Mouse (Mus musculus): ENCODE data around the gene Ddx42. TPM values are rescaled to one million over a fixed set of nuclear protein-coding genes. Genes with fewer than 3 reads are reported as not detected.

Ddx42 gene
- polyA plus RNA-seq (2015; fragmentation: Nextera tagmentation; extraction: Ambion mirVana) = 21.3 and 22.4 TPM in 2 replicates

DNA sequence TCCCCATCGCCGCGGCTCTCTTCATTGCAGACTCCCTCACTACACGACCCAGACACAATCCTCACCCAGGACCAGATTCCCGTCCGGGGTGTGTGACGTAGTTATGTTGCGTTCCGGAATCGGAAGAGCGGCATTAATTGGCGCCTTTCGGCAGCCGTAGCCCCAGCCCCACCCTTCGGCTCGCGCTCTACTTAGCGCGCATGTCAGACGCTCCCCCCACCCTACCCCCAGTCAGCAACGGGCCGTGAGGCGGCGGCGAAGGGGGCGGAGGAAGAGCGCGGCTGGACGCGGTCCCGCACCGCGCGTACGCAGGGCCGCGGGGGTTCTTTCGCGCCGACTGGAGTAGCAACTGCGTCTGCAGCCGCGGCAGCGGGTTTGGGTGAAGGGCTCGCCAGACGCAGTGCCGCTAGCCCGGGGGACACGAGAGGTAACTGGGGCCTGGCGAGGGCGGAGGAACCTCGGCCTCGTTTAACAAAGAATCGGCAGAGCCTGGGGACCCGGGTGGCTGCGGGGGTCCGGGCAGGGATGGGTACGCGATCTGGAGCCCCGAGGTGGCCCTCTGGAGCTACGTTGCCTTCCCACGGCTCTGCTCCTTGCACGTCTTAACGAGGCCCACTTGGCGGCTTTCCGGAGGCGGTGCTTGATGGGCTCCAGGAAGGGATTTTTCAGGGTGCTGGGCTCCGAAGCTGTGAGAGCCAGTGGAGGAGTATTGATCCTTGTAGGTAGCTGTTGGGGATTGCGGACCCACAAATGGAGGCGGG is at the start of gene Ddx42:
Ddx42 (plus strand) TSS at position 197 of the 761 bp plus-strand sequence.
- H3K27ac ChIP-seq (replicated peaks) = peak within 1 kb of the TSS; percentile 100
- peak within 1 kb of the TSS; percentile 81 for H3K4me2 ChIP-seq
- under 1% methylated on average over 70 of the region's 70 CpGs for WGBS (ENCODE audit: insufficient replicate concordance)
- H3K9me3 ChIP-seq (replicated peaks) = no peaks in the 10 kb centered on the region
- H3K9ac ChIP-seq = peak within 1 kb of the TSS; percentile 99
- peak within 1 kb of the TSS; percentile 99 for H3K4me3 ChIP-seq (replicated peaks)
- H3K27me3 ChIP-seq = no peaks in the 10 kb centered on the region
- H3K36me3 ChIP-seq (replicated peaks) = peaks cover 15% of the 10 kb centered on the region
- H3K4me1 ChIP-seq (replicated peaks) = peaks cover 40% of the 10 kb centered on the region
- ATAC-seq (ENCODE audit: insufficient read depth) = peak; percentile 89

DNA sequence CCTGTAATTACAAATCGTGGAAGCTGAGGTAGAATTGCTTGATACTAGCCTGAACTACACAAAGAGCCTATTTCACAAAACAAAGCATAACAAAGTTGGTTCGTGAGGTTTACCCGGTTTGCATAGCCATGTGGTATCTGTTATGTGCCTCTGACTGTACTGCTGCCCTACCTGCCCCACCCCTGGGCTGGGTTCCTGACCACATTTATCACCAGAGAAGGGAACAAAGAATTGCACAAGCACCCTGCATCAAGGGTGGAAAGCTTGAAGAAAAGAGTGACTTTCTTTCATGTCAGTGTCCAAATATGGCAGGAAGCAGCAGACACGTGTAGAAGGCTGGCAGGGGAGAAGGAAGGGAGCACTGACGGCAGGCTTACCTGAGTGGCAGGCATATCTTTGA is 49.3 kb upstream of the Ddx42 start:
- H3K4me3 ChIP-seq (replicated peaks) = no peak overlapping the region
- H3K4me1 ChIP-seq (replicated peaks) = peaks cover 10% of the 10 kb centered on the region; the same call in 1 of the 2 replicates
- no peaks in the 10 kb centered on the region for H3K9me3 ChIP-seq (replicated peaks)
- no peaks in the 10 kb centered on the region for H3K27me3 ChIP-seq
- no peak overlapping the region for H3K9ac ChIP-seq
- no peak overlapping the region; the same call in 1 of the 2 replicates for H3K4me2 ChIP-seq
- ATAC-seq (ENCODE audit: insufficient read depth) = no peak
- H3K36me3 ChIP-seq (replicated peaks) = peaks cover 16% of the 10 kb centered on the region; the same call in 1 of the 2 replicates
- H3K27ac ChIP-seq (replicated peaks) = no peak overlapping the region; the same call in 1 of the 2 replicates
- 48% methylated on average over 5 of the region's 5 CpGs for WGBS (ENCODE audit: insufficient replicate concordance)

DNA sequence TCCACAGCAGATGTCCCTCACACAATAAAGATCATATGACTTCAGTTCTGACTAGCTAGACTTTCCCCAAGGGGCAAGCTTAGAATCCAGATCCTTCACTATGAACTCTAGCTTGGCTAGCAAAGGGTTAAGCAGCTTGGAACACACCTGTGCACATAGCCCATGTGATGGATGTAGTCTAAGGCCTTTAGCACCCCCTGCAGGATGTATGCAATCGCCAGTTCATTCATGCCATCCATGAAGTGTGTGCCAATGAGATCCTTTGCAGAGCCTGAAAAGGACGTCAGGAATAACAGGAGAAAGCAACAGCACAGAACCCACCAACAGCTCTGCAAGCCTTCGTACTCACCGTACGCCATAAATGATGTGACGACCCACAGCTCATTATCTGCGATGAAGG is 45.9 kb upstream of the Ddx42 start:
- 72% methylated on average over 7 of the region's 7 CpGs for WGBS (ENCODE audit: insufficient replicate concordance)
- no peak for ATAC-seq (ENCODE audit: insufficient read depth)
- H3K27ac ChIP-seq (replicated peaks) = no peak overlapping the region

DNA sequence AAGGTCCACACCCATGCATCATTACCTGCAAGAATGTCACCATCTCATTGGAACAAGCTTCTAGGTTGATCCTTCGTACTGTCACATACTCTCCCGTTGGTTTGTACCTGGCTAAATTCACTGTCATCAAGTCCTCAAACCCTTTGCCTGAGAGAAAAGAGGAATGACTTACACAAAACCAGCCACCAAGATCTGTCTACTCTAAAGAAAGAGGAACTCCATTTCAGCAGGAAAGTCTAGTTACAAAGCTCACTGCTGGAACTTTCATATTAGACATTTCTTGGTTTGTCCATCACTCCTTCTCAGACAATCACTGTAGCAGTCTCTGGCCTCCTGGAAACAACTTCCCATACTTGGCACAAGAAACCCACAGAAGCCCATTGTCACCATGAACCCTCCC is 43.5 kb upstream of the Ddx42 start:
- Histone ChIP-seq H3K27me3 (no peaks in the 10 kb centered on the region), H3K36me3 (replicated peaks) (0 out of 2 replicates have a peak, but pooled peaks cover 3% of the 10 kb centered on the region), H3K9ac (no peak overlapping the region), H3K27ac (replicated peaks) (no peak overlapping the region), H3K4me3 (replicated peaks) (no peak overlapping the region), H3K4me2 (no peak overlapping the region), H3K4me1 (replicated peaks) (peaks cover 47% of the 10 kb centered on the region), H3K9me3 (replicated peaks) (no peaks in the 10 kb centered on the region)
- no peak for ATAC-seq (ENCODE audit: insufficient read depth)
- 74% methylated on average over 2 of the region's 2 CpGs for WGBS (ENCODE audit: insufficient replicate concordance)

More for the DNA sequence above, 45.9 kb upstream of the Ddx42 start:
- H3K4me1 ChIP-seq (replicated peaks) = peaks cover 35% of the 10 kb centered on the region
- H3K27me3 ChIP-seq = no peaks in the 10 kb centered on the region
- peaks cover 13% of the 10 kb centered on the region; the same call in 1 of the 2 replicates for H3K36me3 ChIP-seq (replicated peaks)
- no peaks in the 10 kb centered on the region for H3K9me3 ChIP-seq (replicated peaks)
- H3K9ac ChIP-seq = no peak overlapping the region
- no peak overlapping the region for H3K4me2 ChIP-seq
- no peak overlapping the region for H3K4me3 ChIP-seq (replicated peaks)

DNA sequence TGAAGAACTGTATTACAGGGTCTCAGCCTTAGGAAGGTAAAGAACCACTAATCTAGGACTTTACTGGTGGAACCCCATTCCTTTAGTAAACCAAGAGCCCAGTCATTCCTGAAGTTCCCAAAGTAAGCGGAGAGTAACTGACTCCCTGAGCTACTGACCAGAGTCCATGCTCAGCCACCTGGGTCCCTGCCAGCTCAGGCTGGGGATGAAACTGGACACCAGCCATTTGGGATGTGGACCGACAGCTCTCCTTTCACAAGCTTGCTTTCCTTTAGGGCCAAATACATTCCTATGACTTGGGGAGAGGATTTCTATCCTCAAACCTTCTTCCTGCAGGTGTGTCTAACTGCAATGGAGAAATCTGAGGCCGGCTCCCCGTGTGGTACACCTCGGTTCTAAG is 42.4 kb upstream of the Ddx42 start:
- Histone ChIP-seq H3K9me3 (replicated peaks) (no peaks in the 10 kb centered on the region), H3K9ac (no peak overlapping the region), H3K27me3 (no peaks in the 10 kb centered on the region), H3K27ac (replicated peaks) (no peak overlapping the region), H3K4me1 (replicated peaks) (peaks cover 55% of the 10 kb centered on the region), H3K36me3 (replicated peaks) (0 out of 2 replicates have a peak, but pooled peaks cover 3% of the 10 kb centered on the region), H3K4me2 (no peak overlapping the region), H3K4me3 (replicated peaks) (no peak overlapping the region)
- 72% methylated on average over 5 of the region's 5 CpGs for WGBS (ENCODE audit: insufficient replicate concordance)
- no peak for ATAC-seq (ENCODE audit: insufficient read depth)

DNA sequence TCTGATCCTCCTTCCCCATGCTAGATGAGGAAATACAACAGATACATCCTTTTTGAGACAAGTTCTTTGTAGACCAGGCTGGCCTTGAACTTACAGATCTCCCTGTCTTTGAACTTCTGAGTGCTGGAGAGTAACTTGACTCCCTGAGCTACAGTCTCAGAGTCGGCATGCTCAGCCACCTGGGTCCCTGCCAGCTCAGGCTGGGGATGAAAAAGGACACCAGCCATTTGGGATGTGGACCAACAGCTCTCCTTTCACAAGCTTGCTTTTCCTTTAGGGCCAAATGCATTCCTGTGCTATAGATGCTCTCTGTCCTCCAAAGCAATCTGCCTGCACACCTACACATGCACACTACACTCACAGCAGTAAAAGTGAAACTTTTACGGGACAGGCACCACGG is 41.6 kb upstream of the Ddx42 start:
- 65% methylated on average over 3 of the region's 3 CpGs for WGBS (ENCODE audit: insufficient replicate concordance)
- no peak overlapping the region for H3K9ac ChIP-seq
- peaks cover 61% of the 10 kb centered on the region for H3K4me1 ChIP-seq (replicated peaks)
- ATAC-seq (ENCODE audit: insufficient read depth) = no peak
- H3K9me3 ChIP-seq (replicated peaks) = no peaks in the 10 kb centered on the region
- H3K4me3 ChIP-seq (replicated peaks) = no peak overlapping the region
- H3K27me3 ChIP-seq = no peaks in the 10 kb centered on the region
- H3K27ac ChIP-seq (replicated peaks) = no peak overlapping the region
- H3K36me3 ChIP-seq (replicated peaks) = 0 out of 2 replicates have a peak, but pooled peaks cover under 1% of the 10 kb centered on the region
- H3K4me2 ChIP-seq = no peak overlapping the region

DNA sequence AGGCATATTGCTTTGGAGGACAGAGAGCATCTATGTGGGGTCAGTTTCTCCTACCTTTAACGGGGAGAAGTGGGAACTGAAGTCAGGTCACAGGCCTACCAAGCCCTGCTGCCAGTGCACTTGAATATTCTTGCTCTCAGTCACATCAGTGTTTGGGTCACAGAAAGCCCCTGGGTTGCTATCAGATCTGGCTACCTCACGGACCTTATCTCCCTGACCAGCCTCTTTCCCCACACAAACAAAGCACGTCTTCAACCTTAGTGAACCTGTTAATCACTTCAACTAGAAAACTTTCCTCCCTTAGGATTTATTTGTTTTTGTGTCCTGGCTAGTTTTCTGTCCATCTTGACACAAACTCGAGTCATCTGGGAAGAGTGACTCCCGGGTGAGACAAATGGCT is 40.4 kb upstream of the Ddx42 start:
- no peak overlapping the region for H3K27ac ChIP-seq (replicated peaks)
- 42% methylated on average over 5 of the region's 5 CpGs for WGBS (ENCODE audit: insufficient replicate concordance)
- no peak overlapping the region for H3K4me3 ChIP-seq (replicated peaks)
- no peaks in the 10 kb centered on the region for H3K9me3 ChIP-seq (replicated peaks)
- H3K4me2 ChIP-seq = no peak overlapping the region
- H3K36me3 ChIP-seq (replicated peaks) = no peaks in the 10 kb centered on the region
- H3K9ac ChIP-seq = no peak overlapping the region
- peaks cover 61% of the 10 kb centered on the region for H3K4me1 ChIP-seq (replicated peaks)
- H3K27me3 ChIP-seq = no peaks in the 10 kb centered on the region
- ATAC-seq (ENCODE audit: insufficient read depth) = no peak

DNA sequence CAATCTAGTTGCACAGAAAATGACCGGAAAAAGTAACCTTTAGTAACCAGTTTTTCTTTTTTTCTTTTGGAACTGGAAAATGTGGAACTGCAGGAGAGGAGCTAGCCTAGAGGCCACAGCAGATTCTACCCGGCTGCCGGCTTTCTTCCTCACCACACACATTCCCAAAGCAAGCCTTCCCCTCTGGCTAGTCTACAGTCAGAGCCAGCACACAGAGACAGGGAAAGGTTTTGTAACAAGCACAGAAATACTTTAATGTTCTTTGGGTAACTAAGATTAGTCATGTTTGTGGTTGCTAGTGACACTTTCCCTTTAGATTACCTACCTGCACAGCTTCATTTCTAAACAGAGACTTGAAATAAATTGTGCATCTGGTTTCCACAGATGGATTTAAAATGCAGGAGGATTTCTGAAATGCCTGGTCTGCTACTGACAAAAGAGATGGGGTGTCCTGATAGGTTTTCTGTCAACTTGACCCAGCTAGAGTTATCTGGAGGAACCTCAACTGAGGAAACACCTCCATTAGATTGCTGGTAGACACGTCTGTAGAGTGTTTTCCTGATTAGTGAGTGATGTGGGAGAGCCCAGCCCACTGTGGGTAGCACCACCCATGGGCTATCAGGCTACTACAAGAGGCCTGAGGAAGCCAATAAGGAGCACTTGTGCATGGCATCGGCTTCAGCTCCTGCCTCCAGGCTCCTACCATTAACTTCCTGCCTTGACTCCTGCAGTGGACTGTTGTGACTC is 38.5 kb upstream of the Ddx42 start:
- WGBS (ENCODE audit: insufficient replicate concordance) = 48% methylated on average over 5 of the region's 5 CpGs
- Histone ChIP-seq H3K27ac (replicated peaks) (peak overlapping the region; percentile 66), H3K4me2 (peak overlapping the region; percentile 44), H3K36me3 (replicated peaks) (no peaks in the 10 kb centered on the region), H3K27me3 (no peaks in the 10 kb centered on the region), H3K4me3 (replicated peaks) (no peak overlapping the region), H3K9me3 (replicated peaks) (no peaks in the 10 kb centered on the region), H3K9ac (no peak overlapping the region), H3K4me1 (replicated peaks) (peaks cover 54% of the 10 kb centered on the region)
- ATAC-seq (ENCODE audit: insufficient read depth) = peak; percentile 92

DNA sequence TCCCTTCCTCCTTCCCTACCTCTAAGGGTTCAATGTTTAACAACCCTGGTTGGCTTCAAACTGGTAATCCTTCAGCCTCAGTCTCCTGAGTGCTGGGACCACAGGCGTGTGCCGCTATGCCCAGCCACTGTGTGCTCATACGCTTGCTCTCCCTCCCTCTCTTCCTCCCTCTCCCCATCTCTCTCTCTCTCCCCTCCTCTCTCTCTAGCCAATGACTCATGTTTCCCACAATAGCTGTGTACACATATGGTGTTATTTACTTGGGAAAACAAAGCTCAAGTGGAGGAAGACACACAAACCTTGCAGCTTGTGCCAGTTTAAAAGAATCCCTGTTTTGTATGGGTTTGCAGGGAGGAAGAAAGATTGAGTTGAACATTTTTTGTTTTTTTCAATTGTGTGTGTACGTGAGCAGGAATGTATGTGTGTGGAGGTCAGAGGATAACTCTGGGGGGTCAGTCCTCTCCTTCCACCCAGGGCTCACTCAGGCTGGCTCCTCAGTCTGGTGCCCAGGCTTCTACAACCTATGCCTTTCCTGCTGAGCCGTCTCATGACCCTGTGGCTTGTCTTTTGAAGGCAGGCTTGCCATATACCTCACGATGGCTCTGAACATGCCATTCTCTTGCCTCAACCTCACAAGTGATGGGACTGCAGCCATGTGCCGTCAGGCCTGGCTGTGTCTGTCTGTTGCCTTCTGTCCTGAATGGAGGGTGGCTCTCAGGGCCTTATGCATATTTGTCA is 36.8 kb upstream of the Ddx42 start:
- no peaks in the 10 kb centered on the region for H3K27me3 ChIP-seq
- no peak overlapping the region for H3K9ac ChIP-seq
- peaks cover 45% of the 10 kb centered on the region for H3K4me1 ChIP-seq (replicated peaks)
- no peak for ATAC-seq (ENCODE audit: insufficient read depth)
- no peak overlapping the region for H3K4me2 ChIP-seq
- WGBS (ENCODE audit: insufficient replicate concordance) = 72% methylated on average over 7 of the region's 7 CpGs
- H3K36me3 ChIP-seq (replicated peaks) = 0 out of 2 replicates have a peak, but pooled peaks cover 3% of the 10 kb centered on the region
- H3K27ac ChIP-seq (replicated peaks) = no peak overlapping the region
- H3K4me3 ChIP-seq (replicated peaks) = no peak overlapping the region
- no peaks in the 10 kb centered on the region for H3K9me3 ChIP-seq (replicated peaks)

DNA sequence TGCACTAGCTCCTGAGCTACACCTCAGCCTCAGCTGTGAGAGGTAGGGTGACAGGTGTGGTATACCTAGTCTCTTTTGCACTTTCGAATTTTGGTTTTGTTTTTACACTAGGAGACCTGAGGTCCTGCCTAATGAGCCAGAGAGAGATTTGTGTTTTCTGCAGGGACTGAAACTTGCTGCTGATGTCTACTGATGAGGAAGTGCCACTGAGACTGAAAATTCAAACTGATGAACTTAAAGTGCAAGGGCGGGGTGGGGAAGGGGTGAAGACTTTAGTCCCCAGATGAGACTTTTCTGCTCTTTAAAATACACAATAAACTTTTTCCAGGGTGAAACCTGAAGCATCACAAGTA is 36.3 kb upstream of the Ddx42 start:
- peaks cover 40% of the 10 kb centered on the region for H3K4me1 ChIP-seq (replicated peaks)
- 0 out of 2 replicates have a peak, but pooled peaks cover 3% of the 10 kb centered on the region for H3K36me3 ChIP-seq (replicated peaks)
- H3K27me3 ChIP-seq = no peaks in the 10 kb centered on the region
- H3K27ac ChIP-seq (replicated peaks) = no peak overlapping the region
- no peaks in the 10 kb centered on the region for H3K9me3 ChIP-seq (replicated peaks)
- no peak overlapping the region for H3K4me3 ChIP-seq (replicated peaks)
- ATAC-seq (ENCODE audit: insufficient read depth) = no peak
- no peak overlapping the region for H3K9ac ChIP-seq
- WGBS (ENCODE audit: insufficient replicate concordance) = 70% methylated on average over 2 of the region's 2 CpGs
- H3K4me2 ChIP-seq = no peak overlapping the region

DNA sequence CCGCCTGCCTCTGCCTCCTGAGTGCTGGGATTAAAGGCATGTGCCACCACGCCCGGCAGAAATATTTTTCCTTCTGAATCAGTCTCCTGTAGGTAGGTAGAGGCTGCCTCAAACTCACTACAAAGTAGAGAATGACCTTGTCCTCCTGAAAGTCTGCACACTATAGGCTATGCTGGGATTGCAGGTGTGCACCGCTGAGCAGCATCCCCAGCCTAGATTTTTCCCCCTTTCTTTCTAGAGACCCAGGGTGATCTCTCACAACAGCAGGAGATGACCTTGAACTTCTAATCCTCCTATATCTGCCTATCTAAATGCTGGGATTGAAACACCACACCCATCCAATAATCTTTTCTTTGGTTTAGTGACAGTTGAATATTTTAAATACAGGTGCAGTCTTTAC is 29.4 kb upstream of the Ddx42 start:
- H3K9me3 ChIP-seq (replicated peaks) = no peaks in the 10 kb centered on the region
- no peak overlapping the region for H3K9ac ChIP-seq
- WGBS (ENCODE audit: insufficient replicate concordance) = 73% methylated on average over 4 of the region's 4 CpGs
- H3K4me2 ChIP-seq = no peak overlapping the region
- no peak for ATAC-seq (ENCODE audit: insufficient read depth)
- no peaks in the 10 kb centered on the region for H3K27me3 ChIP-seq
- H3K36me3 ChIP-seq (replicated peaks) = 0 out of 2 replicates have a peak, but pooled peaks cover 7% of the 10 kb centered on the region
- peaks cover 14% of the 10 kb centered on the region for H3K4me1 ChIP-seq (replicated peaks)
- H3K4me3 ChIP-seq (replicated peaks) = no peak overlapping the region
- H3K27ac ChIP-seq (replicated peaks) = no peak overlapping the region
